Mouse (Mus musculus): ENCODE results near the gene Tmem39a. TPM values are rescaled to one million over a fixed set of nuclear protein-coding genes. Genes with fewer than 3 reads are reported as not detected.

Gene Tmem39a
- polyA plus RNA-seq, 1 experiment from 2014 or later = 117 TPM

- Histone ChIP-seq H3K27me3 (ENCODE audit: insufficient read depth, low read length) (no peaks in the 10 kb centered on the region), H3K36me3 (ENCODE audit: insufficient read depth) (peaks cover 59% of the 10 kb centered on the region), H3K9me3 (ENCODE audit: low read depth, low read length) (no peaks in the 10 kb centered on the region), H3K4me3 (ENCODE audit: low read depth, low read length) (no peak overlapping the region), H3K27ac (ENCODE audit: low read depth) (no peak overlapping the region), H3K4me2 (no peak overlapping the region), H3K4me1 (ENCODE audit: insufficient read depth) (no peaks in the 10 kb centered on the region), H3K9ac (no peak overlapping the region)
- 45% methylated on average over 11 of the region's 11 CpGs for WGBS
- DNase-seq = peak; percentile 44
- no peak for TF ChIP-seq CTCF (IDR thresholded peaks at IDR 0.05; ENCODE audit: low read depth)
- peak; percentile 65; the same call in 1 of the 2 replicates for ATAC-seq (ENCODE audit: insufficient read depth)
Observed at GRCm38 (mm10) chr16:38602989-38603804, 44.7 kb downstream of the Tmem39a start.

GRCm38 (mm10) chr16:38606509-38606908 lies 48.0 kb downstream of the Tmem39a start:
- Histone ChIP-seq H3K36me3 (ENCODE audit: insufficient read depth) (peaks cover 78% of the 10 kb centered on the region), H3K4me1 (ENCODE audit: insufficient read depth) (no peaks in the 10 kb centered on the region), H3K9me3 (ENCODE audit: low read depth, low read length) (no peaks in the 10 kb centered on the region; the same call in 1 of the 2 replicates), H3K27ac (ENCODE audit: low read depth) (no peak overlapping the region), H3K27me3 (ENCODE audit: insufficient read depth, low read length) (no peaks in the 10 kb centered on the region), H3K4me3 (ENCODE audit: low read depth, low read length) (no peak overlapping the region), H3K9ac (no peak overlapping the region), H3K4me2 (no peak overlapping the region)
- ATAC-seq (ENCODE audit: insufficient read depth) = no peak
- TF ChIP-seq CTCF (IDR thresholded peaks at IDR 0.05; ENCODE audit: low read depth) = no peak
- 81% methylated on average over 7 of the region's 7 CpGs for WGBS
- no peak for DNase-seq

- H3K4me2 ChIP-seq = no peak overlapping the region
- no peak for TF ChIP-seq CTCF (IDR thresholded peaks at IDR 0.05; ENCODE audit: low read depth)
- H3K27me3 ChIP-seq (ENCODE audit: insufficient read depth, low read length) = no peaks in the 10 kb centered on the region
- no peaks in the 10 kb centered on the region; the same call in 1 of the 2 replicates for H3K9me3 ChIP-seq (ENCODE audit: low read depth, low read length)
- DNase-seq (no peak), ATAC-seq (ENCODE audit: insufficient read depth) (no peak)
- H3K4me3 ChIP-seq (ENCODE audit: low read depth, low read length) = no peak overlapping the region
- WGBS = 74% methylated on average over 12 of the region's 12 CpGs
- no peak overlapping the region for H3K9ac ChIP-seq
- no peaks in the 10 kb centered on the region for H3K4me1 ChIP-seq (ENCODE audit: insufficient read depth)
- no peak overlapping the region for H3K27ac ChIP-seq (ENCODE audit: low read depth)
- H3K36me3 ChIP-seq (ENCODE audit: insufficient read depth) = peaks cover 58% of the 10 kb centered on the region
Observed at GRCm38 (mm10) chr16:38608687-38609086, 50.2 kb downstream of the Tmem39a start.

GRCm38 (mm10) chr16:38609092-38609491 lies 50.6 kb downstream of the Tmem39a start:
- WGBS = 63% methylated on average over 18 of the region's 18 CpGs
- Histone ChIP-seq H3K4me1 (ENCODE audit: insufficient read depth) (no peaks in the 10 kb centered on the region), H3K27ac (ENCODE audit: low read depth) (no peak overlapping the region), H3K4me2 (no peak overlapping the region), H3K9ac (no peak overlapping the region), H3K9me3 (ENCODE audit: low read depth, low read length) (no peaks in the 10 kb centered on the region; the same call in 1 of the 2 replicates), H3K4me3 (ENCODE audit: low read depth, low read length) (no peak overlapping the region), H3K27me3 (ENCODE audit: insufficient read depth, low read length) (no peaks in the 10 kb centered on the region), H3K36me3 (ENCODE audit: insufficient read depth) (peaks cover 54% of the 10 kb centered on the region)
- no peak for ATAC-seq (ENCODE audit: insufficient read depth)
- no peak for TF ChIP-seq CTCF (IDR thresholded peaks at IDR 0.05; ENCODE audit: low read depth)
- DNase-seq = no peak

GRCm38 (mm10) chr16:38612646-38613045 lies 54.1 kb downstream of the Tmem39a start:
- peak; percentile 69 for DNase-seq
- no peaks in the 10 kb centered on the region for H3K27me3 ChIP-seq (ENCODE audit: insufficient read depth, low read length)
- ATAC-seq (ENCODE audit: insufficient read depth) = 0 out of 2 replicates have a peak, but pooled peaks have one; percentile 24
- H3K27ac ChIP-seq (ENCODE audit: low read depth) = peak overlapping the region; percentile 10; the same call in 1 of the 2 replicates
- no peak overlapping the region for H3K4me2 ChIP-seq
- H3K36me3 ChIP-seq (ENCODE audit: insufficient read depth) = peaks cover 40% of the 10 kb centered on the region
- 54% methylated on average over 5 of the region's 5 CpGs for WGBS
- no peak overlapping the region for H3K9ac ChIP-seq
- no peak for TF ChIP-seq CTCF (IDR thresholded peaks at IDR 0.05; ENCODE audit: low read depth)
- H3K9me3 ChIP-seq (ENCODE audit: low read depth, low read length) = no peaks in the 10 kb centered on the region; the same call in 1 of the 2 replicates
- no peak overlapping the region for H3K4me3 ChIP-seq (ENCODE audit: low read depth, low read length)
- no peaks in the 10 kb centered on the region for H3K4me1 ChIP-seq (ENCODE audit: insufficient read depth)

GRCm38 (mm10) chr16:38613646-38614045 lies 55.1 kb downstream of the Tmem39a start:
- WGBS = 84% methylated on average over 6 of the region's 6 CpGs

GRCm38 (mm10) chr16:38617977-38618376 lies 59.5 kb downstream of the Tmem39a start:
- Histone ChIP-seq H3K27ac (ENCODE audit: low read depth) (no peak overlapping the region), H3K4me2 (no peak overlapping the region), H3K9ac (no peak overlapping the region), H3K9me3 (ENCODE audit: low read depth, low read length) (no peaks in the 10 kb centered on the region), H3K4me1 (ENCODE audit: insufficient read depth) (no peaks in the 10 kb centered on the region), H3K4me3 (ENCODE audit: low read depth, low read length) (no peak overlapping the region), H3K27me3 (ENCODE audit: insufficient read depth, low read length) (no peaks in the 10 kb centered on the region), H3K36me3 (ENCODE audit: insufficient read depth) (peaks cover 35% of the 10 kb centered on the region)
- no peak for TF ChIP-seq CTCF (IDR thresholded peaks at IDR 0.05; ENCODE audit: low read depth)
- WGBS = 94% methylated on average over 13 of the region's 13 CpGs
- DNase-seq (no peak), ATAC-seq (ENCODE audit: insufficient read depth) (no peak)

More at GRCm38 (mm10) chr16:38613646-38614045, 55.1 kb downstream of the Tmem39a start:
- no peaks in the 10 kb centered on the region for H3K4me1 ChIP-seq (ENCODE audit: insufficient read depth)
- peaks cover 37% of the 10 kb centered on the region for H3K36me3 ChIP-seq (ENCODE audit: insufficient read depth)
- H3K4me2 ChIP-seq = no peak overlapping the region
- no peak for TF ChIP-seq CTCF (IDR thresholded peaks at IDR 0.05; ENCODE audit: low read depth)
- no peaks in the 10 kb centered on the region; the same call in 1 of the 2 replicates for H3K9me3 ChIP-seq (ENCODE audit: low read depth, low read length)
- DNase-seq (no peak), ATAC-seq (ENCODE audit: insufficient read depth) (no peak)
- no peak overlapping the region for H3K4me3 ChIP-seq (ENCODE audit: low read depth, low read length)
- H3K27ac ChIP-seq (ENCODE audit: low read depth) = no peak overlapping the region
- no peaks in the 10 kb centered on the region for H3K27me3 ChIP-seq (ENCODE audit: insufficient read depth, low read length)
- no peak overlapping the region for H3K9ac ChIP-seq
